Mouse (Mus musculus): ENCODE measurements around the gene Zfp385b. TPM values are rescaled to one million over a fixed set of nuclear protein-coding genes. Genes with fewer than 3 reads are reported as not detected.

Zfp385b gene
- polyA plus RNA-seq, 1 experiment = not detected

DNA sequence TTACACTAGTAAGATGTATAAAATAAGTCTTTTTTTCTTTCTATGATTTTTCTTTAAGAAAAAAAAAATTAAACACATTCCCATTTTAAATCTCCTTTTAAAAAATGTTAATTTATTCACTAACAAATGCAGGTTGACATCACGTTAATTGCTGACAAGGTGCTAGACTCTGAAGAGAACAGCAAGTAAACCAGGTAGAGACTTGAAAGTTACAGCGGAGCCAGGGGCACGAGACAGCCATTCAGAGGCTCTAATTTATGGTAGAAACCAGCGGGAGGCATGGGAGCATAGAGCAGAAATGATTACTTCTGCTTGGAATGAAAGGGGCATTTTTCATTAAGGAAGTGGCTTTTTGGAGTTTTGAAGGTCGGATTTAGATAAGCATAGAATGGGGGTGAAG, 401.4 kb downstream of the Zfp385b start:
- Histone ChIP-seq H3K4me1 (ENCODE audit: control insufficient read depth, insufficient read depth, insufficient read length, low read length) (no peaks in the 10 kb centered on the region), H3K27ac (replicated peaks; ENCODE audit: low read depth, low read length) (no peak overlapping the region), H3K4me3 (ENCODE audit: insufficient read depth, low read depth, low read length) (no peak overlapping the region)

DNA sequence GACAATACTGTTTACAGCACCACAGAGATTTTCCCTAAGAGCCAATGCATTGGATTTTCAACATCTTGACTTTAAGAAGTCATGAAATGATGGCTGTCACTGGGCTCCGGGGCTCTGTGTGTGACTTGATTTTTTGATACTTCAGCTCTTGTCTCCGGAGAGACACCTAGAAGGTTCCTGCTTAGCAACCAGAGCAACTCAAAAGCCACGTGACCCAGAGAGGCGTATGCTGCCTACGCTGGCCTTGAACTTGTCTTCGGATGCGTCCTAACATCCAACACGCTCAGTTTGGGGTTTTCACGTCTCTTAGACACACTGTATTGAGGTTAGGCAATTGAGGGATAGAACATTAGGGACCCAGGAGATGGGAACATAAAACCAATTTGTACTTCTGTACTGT, 407.3 kb downstream of the Zfp385b start:
- Histone ChIP-seq H3K27ac (replicated peaks; ENCODE audit: low read depth, low read length) (no peak overlapping the region), H3K4me3 (ENCODE audit: insufficient read depth, low read depth, low read length) (no peak overlapping the region), H3K4me1 (ENCODE audit: control insufficient read depth, insufficient read depth, insufficient read length, low read length) (no peaks in the 10 kb centered on the region)

DNA sequence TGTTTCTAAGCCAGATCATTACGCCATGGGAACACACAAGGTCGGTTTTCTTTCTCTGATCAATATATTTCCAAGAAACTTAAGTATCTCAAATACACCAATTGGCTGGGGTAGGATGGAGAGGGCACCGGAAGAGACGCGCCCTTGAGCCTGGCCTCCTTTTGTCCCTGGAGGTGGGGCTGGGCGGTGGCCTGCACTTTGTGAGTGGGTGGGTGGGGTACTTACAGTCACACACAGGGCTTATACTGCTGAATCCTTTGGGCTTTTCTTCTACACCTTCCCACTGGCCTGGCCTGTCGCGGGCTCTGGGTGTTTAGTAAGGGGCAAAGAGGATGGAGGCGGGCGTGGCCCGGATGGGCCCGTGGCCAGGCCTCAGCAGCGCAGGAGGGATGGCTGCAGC, 407.8 kb downstream of the Zfp385b start:
- no peak overlapping the region for H3K4me3 ChIP-seq (ENCODE audit: insufficient read depth, low read depth, low read length)
- H3K4me1 ChIP-seq (ENCODE audit: control insufficient read depth, insufficient read depth, insufficient read length, low read length) = no peaks in the 10 kb centered on the region
- no peak overlapping the region for H3K27ac ChIP-seq (replicated peaks; ENCODE audit: low read depth, low read length)

DNA sequence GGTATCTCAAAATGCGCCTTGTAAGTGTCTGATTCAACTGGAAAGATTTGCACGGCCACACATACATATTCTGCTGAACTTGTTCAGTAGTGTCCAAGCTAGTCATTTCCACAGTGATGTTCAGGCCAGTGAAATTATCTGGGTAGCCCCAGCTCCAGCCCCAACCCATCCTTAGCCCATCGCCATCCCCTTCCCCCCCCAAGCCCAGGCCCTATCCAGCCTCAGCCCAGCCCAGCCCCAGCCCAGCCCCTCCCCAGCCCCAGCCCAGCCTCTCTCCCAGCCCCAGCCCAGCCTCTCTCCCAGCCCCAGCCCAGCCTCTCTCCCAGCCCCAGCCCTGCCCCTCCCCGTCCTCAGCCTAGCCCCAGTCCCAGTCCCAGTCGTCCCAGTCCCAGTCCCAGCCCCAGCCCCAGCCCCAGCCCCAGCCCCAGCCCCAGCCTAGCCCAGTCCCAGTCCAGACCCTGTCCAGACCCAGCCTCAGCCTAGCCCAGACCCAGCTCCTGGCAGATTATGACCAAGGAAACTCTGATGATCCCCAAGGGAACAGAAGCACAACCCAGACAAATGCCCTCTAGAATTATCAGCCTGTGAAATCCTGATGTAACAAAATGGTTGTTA, 409.8 kb downstream of the Zfp385b start:
- no peak overlapping the region for H3K4me3 ChIP-seq (ENCODE audit: insufficient read depth, low read depth, low read length)
- no peaks in the 10 kb centered on the region for H3K4me1 ChIP-seq (ENCODE audit: control insufficient read depth, insufficient read depth, insufficient read length, low read length)
- no peak overlapping the region for H3K27ac ChIP-seq (replicated peaks; ENCODE audit: low read depth, low read length)

DNA sequence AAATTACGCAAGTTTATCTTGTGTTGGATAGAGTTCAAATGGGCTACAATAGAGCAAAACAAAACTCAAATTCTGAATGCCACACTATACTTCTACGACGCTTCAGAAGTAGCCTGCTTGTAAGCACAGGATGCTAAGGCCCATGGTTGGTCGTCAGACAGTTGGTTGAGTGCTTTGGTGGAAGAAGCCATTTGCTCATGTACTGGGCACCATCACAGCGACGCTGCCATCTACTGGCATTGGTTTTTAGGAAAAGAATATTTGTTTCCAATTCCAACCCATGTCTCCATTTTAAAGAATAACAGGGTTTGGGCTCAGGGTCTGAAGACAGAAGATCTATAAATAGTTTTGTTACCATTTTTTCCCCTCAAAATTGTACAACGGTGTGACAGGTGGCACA, 410.5 kb downstream of the Zfp385b start:
- H3K4me3 ChIP-seq (ENCODE audit: insufficient read depth, low read depth, low read length) = no peak overlapping the region
- H3K27ac ChIP-seq (replicated peaks; ENCODE audit: low read depth, low read length) = no peak overlapping the region
- H3K4me1 ChIP-seq (ENCODE audit: control insufficient read depth, insufficient read depth, insufficient read length, low read length) = no peaks in the 10 kb centered on the region

GRCm38 (mm10) chr2:77402329-77402728, 417.1 kb downstream of the Zfp385b start:
- H3K27ac ChIP-seq (replicated peaks; ENCODE audit: low read depth, low read length) = no peak overlapping the region
- H3K4me1 ChIP-seq (ENCODE audit: control insufficient read depth, insufficient read depth, insufficient read length, low read length) = 0 out of 2 replicates have a peak, but pooled peaks cover 5% of the 10 kb centered on the region
- 0 out of 2 replicates have a peak overlapping the region, but pooled peaks have one; percentile 6 for H3K4me3 ChIP-seq (ENCODE audit: insufficient read depth, low read depth, low read length)

DNA sequence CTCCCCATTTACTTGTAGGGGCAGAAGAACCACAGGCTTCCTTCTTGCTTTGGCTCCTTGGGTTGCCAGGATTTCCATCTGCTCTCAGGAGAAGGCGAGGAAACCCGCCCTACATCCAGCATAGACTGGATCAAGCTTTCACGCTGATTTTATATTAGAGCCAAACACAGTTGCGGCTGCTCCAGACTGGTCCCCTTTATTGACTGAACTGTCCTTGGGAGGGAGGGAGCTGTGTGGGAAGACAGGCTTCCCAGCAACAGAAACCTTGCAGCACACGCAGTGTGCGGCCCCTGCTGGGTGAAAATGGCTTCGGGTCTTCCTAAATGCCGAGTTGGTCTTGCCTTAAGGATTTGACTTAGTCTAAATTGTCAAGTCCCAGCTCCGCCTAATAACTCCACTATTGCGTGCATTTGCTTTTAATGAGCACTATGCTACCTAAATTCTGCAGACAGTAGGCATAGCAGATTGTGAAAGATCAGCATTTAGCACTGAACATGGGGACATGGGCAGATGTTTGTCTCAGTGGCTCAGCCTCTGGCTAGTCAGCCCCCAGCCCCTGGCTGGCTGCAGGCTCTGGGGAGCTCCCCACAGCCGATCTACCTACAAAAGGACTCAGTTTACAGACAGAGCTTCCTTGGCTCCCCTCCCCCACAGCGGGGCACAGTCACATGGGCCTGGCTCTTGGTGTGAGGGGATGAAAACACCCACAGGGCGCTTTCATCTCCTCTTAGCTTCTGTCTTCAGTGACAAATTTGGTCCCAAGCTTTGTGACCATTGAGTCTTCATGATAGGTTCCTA, 417.8 kb downstream of the Zfp385b start:
- H3K27ac ChIP-seq (replicated peaks; ENCODE audit: low read depth, low read length) = no peak overlapping the region
- H3K4me1 ChIP-seq (ENCODE audit: control insufficient read depth, insufficient read depth, insufficient read length, low read length) = 0 out of 2 replicates have a peak, but pooled peaks cover 5% of the 10 kb centered on the region
- 0 out of 2 replicates have a peak overlapping the region, but pooled peaks have one; percentile 6 for H3K4me3 ChIP-seq (ENCODE audit: insufficient read depth, low read depth, low read length)

- H3K4me1 ChIP-seq (ENCODE audit: control insufficient read depth, insufficient read depth, insufficient read length, low read length) = no peaks in the 10 kb centered on the region
- no peak overlapping the region for H3K4me3 ChIP-seq (ENCODE audit: insufficient read depth, low read depth, low read length)
- no peak overlapping the region for H3K27ac ChIP-seq (replicated peaks; ENCODE audit: low read depth, low read length)
These were observed 425.6 kb downstream of the Zfp385b start for GRCm38 (mm10) chr2:77393881-77394280.

- Histone ChIP-seq H3K4me3 (ENCODE audit: insufficient read depth, low read depth, low read length) (no peak overlapping the region), H3K4me1 (ENCODE audit: control insufficient read depth, insufficient read depth, insufficient read length, low read length) (no peaks in the 10 kb centered on the region), H3K27ac (replicated peaks; ENCODE audit: low read depth, low read length) (no peak overlapping the region)
These were observed 431.3 kb downstream of the Zfp385b start for GRCm38 (mm10) chr2:77388186-77388585.

- no peak overlapping the region for H3K27ac ChIP-seq (replicated peaks; ENCODE audit: low read depth, low read length)
- no peak overlapping the region for H3K4me3 ChIP-seq (ENCODE audit: insufficient read depth, low read depth, low read length)
- no peaks in the 10 kb centered on the region for H3K4me1 ChIP-seq (ENCODE audit: control insufficient read depth, insufficient read depth, insufficient read length, low read length)
These were observed 432.9 kb downstream of the Zfp385b start for GRCm38 (mm10) chr2:77386515-77386914.

DNA sequence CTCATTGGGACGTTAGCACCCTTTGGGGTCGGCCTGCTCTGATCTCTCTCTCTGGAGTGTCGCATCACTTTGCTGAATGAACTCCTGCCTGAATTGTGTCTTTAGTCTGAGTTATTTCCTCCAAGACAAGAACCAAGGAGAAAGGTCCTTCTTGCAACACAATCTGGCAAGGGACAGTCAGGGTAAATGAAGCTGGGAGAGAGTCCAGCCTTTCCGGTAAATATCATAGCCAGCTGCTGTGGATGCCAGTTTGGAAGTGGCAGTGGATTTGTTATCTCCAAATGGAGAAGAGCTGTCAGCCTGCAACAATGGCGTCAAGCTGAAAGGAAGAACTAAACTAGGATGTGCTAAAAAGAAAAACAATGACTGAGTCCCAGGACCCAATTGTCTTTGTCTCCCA, 436.7 kb downstream of the Zfp385b start:
- Histone ChIP-seq H3K4me3 (ENCODE audit: insufficient read depth, low read depth, low read length) (no peak overlapping the region), H3K4me1 (ENCODE audit: control insufficient read depth, insufficient read depth, insufficient read length, low read length) (no peaks in the 10 kb centered on the region), H3K27ac (replicated peaks; ENCODE audit: low read depth, low read length) (no peak overlapping the region)

- Histone ChIP-seq H3K4me1 (ENCODE audit: control insufficient read depth, insufficient read depth, insufficient read length, low read length) (no peaks in the 10 kb centered on the region), H3K4me3 (ENCODE audit: insufficient read depth, low read depth, low read length) (no peak overlapping the region), H3K27ac (replicated peaks; ENCODE audit: low read depth, low read length) (no peak overlapping the region)
These were observed 439.5 kb downstream of the Zfp385b start for GRCm38 (mm10) chr2:77379907-77380306.

- no peak overlapping the region for H3K27ac ChIP-seq (replicated peaks; ENCODE audit: low read depth, low read length)
- H3K4me3 ChIP-seq (ENCODE audit: insufficient read depth, low read depth, low read length) = no peak overlapping the region
- no peaks in the 10 kb centered on the region for H3K4me1 ChIP-seq (ENCODE audit: control insufficient read depth, insufficient read depth, insufficient read length, low read length)
These were observed 440.1 kb downstream of the Zfp385b start for GRCm38 (mm10) chr2:77379332-77379731.

DNA sequence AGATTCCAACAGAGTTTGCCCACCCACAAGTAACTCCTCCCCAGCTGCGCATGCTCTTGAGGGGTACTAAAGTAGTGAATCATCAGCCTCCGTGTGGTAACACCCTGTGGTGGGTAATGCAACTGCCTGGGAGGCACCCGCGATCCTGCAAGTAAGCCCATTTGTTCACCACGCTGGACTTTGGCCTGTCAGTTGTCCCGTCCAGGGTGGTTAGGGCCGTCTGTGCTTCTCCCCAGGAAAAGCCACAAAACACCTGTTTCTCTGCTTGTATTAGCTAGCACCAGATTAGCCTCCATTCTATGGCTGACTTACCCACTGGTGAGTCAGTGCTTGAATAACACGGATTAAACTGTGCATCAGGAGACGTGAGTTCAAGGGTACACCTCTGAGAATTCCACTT, 442.6 kb downstream of the Zfp385b start:
- no peaks in the 10 kb centered on the region for H3K4me1 ChIP-seq (ENCODE audit: control insufficient read depth, insufficient read depth, insufficient read length, low read length)
- H3K4me3 ChIP-seq (ENCODE audit: insufficient read depth, low read depth, low read length) = no peak overlapping the region
- no peak overlapping the region for H3K27ac ChIP-seq (replicated peaks; ENCODE audit: low read depth, low read length)

DNA sequence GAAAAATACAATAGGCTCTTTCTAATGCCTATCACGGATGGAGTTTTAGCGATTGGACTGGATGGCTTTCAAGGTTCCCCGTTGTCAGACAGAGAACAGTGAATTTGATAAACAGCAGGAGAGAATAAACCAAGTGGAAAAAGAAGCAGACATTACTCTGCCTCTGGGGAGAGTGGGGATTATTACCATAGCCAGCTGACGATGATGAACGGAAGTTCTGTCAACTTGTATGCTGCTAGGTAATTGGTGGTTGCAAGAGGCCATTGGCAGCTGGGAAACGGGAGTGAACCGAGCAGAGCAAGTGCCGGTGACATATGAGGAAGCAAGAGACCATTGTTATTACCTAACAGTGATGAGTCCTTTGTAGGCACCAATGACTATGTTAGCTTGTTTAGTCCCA, 444.3 kb downstream of the Zfp385b start:
- H3K4me1 ChIP-seq (ENCODE audit: control insufficient read depth, insufficient read depth, insufficient read length, low read length) = no peaks in the 10 kb centered on the region
- no peak overlapping the region for H3K4me3 ChIP-seq (ENCODE audit: insufficient read depth, low read depth, low read length)
- no peak overlapping the region for H3K27ac ChIP-seq (replicated peaks; ENCODE audit: low read depth, low read length)

DNA sequence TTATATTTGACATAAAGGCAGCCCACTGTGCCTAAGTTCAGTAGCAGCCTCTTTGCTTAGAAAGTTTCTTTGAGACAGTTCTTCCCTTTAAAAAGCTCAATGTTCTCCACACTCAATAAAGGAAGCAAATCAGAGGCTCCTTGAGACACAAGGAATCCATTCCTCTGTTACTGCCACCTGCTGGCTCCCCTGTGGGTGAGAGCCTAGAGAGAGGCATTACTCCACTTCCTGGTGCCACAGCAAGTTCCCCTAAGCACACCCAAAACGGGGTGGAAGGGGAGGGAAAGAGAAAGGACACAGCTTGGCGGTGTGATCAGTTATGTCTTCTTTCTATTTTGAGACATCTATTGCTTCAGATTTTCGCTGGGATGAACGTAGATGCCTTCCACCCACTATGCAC, 450.3 kb downstream of the Zfp385b start:
- no peak overlapping the region for H3K27ac ChIP-seq (replicated peaks; ENCODE audit: low read depth, low read length)

More for the DNA sequence above, 450.3 kb downstream of the Zfp385b start:
- Histone ChIP-seq H3K4me3 (ENCODE audit: insufficient read depth, low read depth, low read length) (no peak overlapping the region), H3K4me1 (ENCODE audit: control insufficient read depth, insufficient read depth, insufficient read length, low read length) (no peaks in the 10 kb centered on the region)
